Mouse (Mus musculus) liver, postnatal 0 days (tissue): ENCODE measurements around the gene Gm20431. TPM values are rescaled to one million over a fixed set of nuclear protein-coding genes. Genes with fewer than 3 reads are reported as not detected.
A peak's percentile ranks its signal among the peaks of the same experiment; 100 is the strongest.

ENCODE experiments used
- ATAC-seq: fragments of 200-750 bp; cut with Nextera tagmentation; 2 replicates; pipeline ENCODE4 v1.8.0; 2017; ENCODE audit warnings: mild to moderate bottlenecking, moderate library complexity
- DNase-seq: peaks from one replicate; pipeline ENCODE4 v3.0.0-alpha.2; 2016
- H3K27ac ChIP-seq: fragments of 300-500 bp; sonication (generic); 2 replicates; pipeline ENCODE4 v1.5.1; 2014; ENCODE audit warnings: antibody characterized with exemption, moderate library complexity, mild to moderate bottlenecking, low read depth
- H3K27me3 ChIP-seq: fragments of 300-500 bp; sonication (generic); 2 replicates; pipeline ENCODE4 v1.6.1; 2014; ENCODE audit warnings: low read length, control low read depth, mixed read lengths; ENCODE audit not compliant: insufficient read depth
- H3K36me3 ChIP-seq: fragments of 300-500 bp; sonication (generic); replicated peaks from 2 replicates; pipeline ENCODE4 v1.6.1; 2014; ENCODE audit warnings: mild to moderate bottlenecking, control low read depth, low read length, moderate library complexity, mixed read lengths; ENCODE audit not compliant: insufficient read depth
- H3K4me1 ChIP-seq: fragments of 300-500 bp; sonication (generic); 2 replicates; pipeline ENCODE4 v1.6.1; 2014; ENCODE audit warnings: antibody characterized with exemption, mild to moderate bottlenecking, control low read depth; ENCODE audit not compliant: insufficient read depth
- H3K4me2 ChIP-seq: fragments of 300-500 bp; sonication (generic); 2 replicates; pipeline ENCODE4 v1.6.1; 2014; ENCODE audit warnings: low read depth, mild to moderate bottlenecking, low read length, moderate library complexity, mixed read lengths
- H3K4me3 ChIP-seq: fragments of 300-500 bp; sonication (generic); 2 replicates; pipeline ENCODE4 v1.5.1; 2014; ENCODE audit warnings: low read depth, low read length
- H3K9ac ChIP-seq: fragments of 300-500 bp; sonication (generic); replicated peaks from 2 replicates; pipeline ENCODE4 v1.6.1; 2014; ENCODE audit warnings: mild to moderate bottlenecking, moderate library complexity
- H3K9me3 ChIP-seq: fragments of 300-500 bp; sonication (generic); 2 replicates; pipeline ENCODE4 v1.6.1; 2016; ENCODE audit warnings: mild to moderate bottlenecking, control low read depth, low read length, mixed read lengths
- CTCF ChIP-seq: sonication (generic); IDR thresholded peaks from 2 replicates; pipeline ENCODE4 v1.5.1; 2016; ENCODE audit warnings: antibody characterized with exemption, low read depth
- EP300 ChIP-seq: IDR thresholded peaks from 2 replicates; pipeline ENCODE4 v1.6.1; 2016; ENCODE audit warnings: antibody characterized with exemption, low read depth, mild to moderate bottlenecking
- WGBS: fragments of 180-500 bp; shearing (Covaris S2); extraction: QIAGEN DNeasy Blood & Tissue Kit; methylation state at CpG from one replicate; pipeline ENCODE4 v1.1.7; 2014; ENCODE audit not compliant: insufficient replicate concordance; 5-methylcytosine and 5-hydroxymethylcytosine counted together
- polyA plus RNA-seq: library from polyadenylated mRNA; unstranded; fragments of >200 nt; fragmentation: Nextera tagmentation; extraction: Ambion mirVana; gene quantifications from 2 replicates; pipeline ENCODE4 v1.2.1, GENCODE M21; 2015

The Gm20431 gene
- polyA plus RNA-seq, 1 experiment from 2014 or later, result 1.7 TPM

DNA sequence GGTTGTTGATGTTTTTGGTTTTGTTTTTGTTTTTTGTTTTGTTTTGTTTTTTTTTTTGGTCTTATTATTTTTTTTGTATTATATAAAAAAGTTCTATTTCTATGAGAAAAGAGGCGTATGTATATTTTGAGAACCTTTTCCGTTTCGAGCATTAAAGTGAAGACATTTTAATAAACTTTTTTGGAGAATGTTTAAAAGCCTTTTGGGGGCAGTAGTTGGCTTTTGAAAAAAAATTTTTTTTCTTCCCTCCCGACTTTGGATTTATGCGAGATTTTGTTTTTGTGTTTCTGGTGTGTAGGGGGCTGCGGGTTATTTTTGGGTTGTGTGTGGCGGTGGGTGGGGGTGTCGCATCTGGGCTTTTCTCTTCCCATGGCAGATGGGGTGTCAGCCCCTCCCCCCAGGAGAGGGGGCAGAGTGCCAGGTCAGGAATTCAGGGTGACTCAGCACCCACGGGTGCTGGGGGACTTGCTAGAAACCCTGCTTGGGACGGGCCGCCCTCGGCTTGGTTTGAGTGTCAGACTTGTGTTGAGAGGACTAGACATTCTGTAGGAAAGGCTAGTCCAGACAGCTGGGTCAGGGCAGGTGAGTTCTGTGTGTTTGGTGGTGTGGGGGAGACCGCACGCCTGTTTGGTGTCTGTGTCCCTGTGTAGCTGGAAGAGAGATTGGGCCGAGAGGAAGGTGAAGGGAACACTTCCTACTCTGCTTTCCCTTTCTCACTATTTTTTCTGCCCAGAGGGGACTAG is 29.1 kb upstream of the Gm20431 start:
- Histone ChIP-seq H3K27me3 (peaks cover 3% of the 10 kb centered on the region; the same call in 1 of the 2 replicates), H3K4me1 (peaks cover 22% of the 10 kb centered on the region), H3K36me3 (peaks cover 10% of the 10 kb centered on the region; the same call in 1 of the 2 replicates), H3K4me2 (peak overlapping the region; percentile 76), H3K4me3 (peak overlapping the region; percentile 78), H3K9me3 (no peaks in the 10 kb centered on the region), H3K27ac (peak overlapping the region; percentile 99), H3K9ac (peak overlapping the region; percentile 95)
- peak; percentile 57 for DNase-seq
- no peak for ATAC-seq
- 16% methylated on average over 15 of the region's 15 CpGs for WGBS
- TF ChIP-seq EP300 (no peak), CTCF (no peak)

DNA sequence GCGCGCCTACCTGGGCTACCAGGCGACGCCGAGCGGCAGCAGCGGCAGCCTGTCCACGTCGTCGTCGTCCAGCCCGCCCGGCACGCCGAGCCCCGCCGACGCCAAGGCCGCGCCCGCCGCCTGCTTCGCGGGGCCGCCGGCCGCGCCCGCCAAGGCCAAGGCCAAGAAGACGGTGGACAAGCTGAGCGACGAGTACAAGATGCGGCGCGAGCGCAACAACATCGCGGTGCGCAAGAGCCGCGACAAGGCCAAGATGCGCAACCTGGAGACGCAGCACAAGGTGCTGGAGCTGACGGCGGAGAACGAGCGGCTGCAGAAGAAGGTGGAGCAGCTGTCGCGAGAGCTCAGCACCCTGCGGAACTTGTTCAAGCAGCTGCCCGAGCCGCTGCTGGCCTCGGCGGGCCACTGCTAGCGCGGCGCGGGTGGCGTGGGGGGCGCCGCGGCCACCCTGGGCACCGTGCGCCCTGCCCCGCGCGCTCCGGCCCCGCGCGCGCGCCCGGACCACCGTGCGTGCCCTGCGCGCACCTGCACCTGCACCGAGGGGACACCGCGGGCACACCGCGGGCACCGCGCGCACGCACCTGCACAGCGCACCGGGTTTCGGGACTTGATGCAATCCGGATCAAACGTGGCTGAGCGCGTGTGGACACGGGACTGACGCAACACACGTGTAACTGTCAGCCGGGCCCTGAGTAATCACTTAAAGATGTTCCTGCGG is 28.4 kb upstream of the Gm20431 start, which contains the start of gene Tmem189:
Tmem189 (minus strand) TSS at position 322 of the 718 bp plus-strand sequence.
- H3K4me1 ChIP-seq, result peaks cover 22% of the 10 kb centered on the region

DNA sequence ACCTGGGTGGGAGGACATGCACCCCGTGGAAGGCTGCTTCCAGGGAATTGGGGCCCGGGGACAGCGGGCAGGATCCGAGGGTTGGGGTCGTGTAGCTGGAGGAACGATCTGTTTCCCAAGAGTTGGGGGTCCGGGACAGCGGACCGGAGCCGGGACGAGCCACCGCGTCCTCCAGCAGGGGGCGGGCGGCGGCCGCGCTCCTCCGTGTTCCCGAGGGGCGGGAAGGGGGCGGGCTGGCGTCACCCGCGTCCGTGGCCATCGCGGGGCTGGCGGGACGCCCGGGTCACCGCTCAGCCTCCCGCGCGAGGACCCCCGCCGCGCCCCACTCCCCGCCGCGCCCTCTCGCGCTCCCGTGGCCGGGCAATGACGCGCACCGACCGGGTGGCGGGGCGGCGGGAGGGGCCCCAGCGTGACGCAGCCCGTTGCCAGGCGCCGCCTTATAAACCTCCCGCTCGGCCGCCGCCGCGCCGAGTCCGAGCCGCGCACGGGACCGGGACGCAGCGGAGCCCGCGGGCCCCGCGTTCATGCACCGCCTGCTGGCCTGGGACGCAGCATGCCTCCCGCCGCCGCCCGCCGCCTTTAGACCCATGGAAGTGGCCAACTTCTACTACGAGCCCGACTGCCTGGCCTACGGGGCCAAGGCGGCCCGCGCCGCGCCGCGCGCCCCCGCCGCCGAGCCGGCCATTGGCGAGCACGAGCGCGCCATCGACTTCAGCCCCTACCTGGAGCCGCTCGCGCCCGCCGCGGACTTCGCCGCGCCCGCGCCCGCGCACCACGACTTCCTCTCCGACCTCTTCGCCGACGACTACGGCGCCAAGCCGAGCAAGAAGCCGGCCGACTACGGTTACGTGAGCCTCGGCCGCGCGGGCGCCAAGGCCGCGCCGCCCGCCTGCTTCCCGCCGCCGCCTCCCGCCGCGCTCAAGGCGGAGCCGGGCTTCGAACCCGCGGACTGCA is 27.5 kb upstream of the Gm20431 start, which contains the start of gene Cebpb:
Cebpb (plus strand) TSS at position 418 of the 954 bp plus-strand sequence.
- H3K4me3 ChIP-seq, result peak within 1 kb of the TSS; percentile 78
- H3K36me3 ChIP-seq, result peaks cover 10% of the 10 kb centered on the region; the same call in 1 of the 2 replicates
- TF ChIP-seq EP300 (no peak), CTCF (peak; percentile 73)
- H3K27me3 ChIP-seq, result peaks cover 3% of the 10 kb centered on the region; the same call in 1 of the 2 replicates
- peak within 1 kb of the TSS; percentile 76 for H3K4me2 ChIP-seq
- ATAC-seq (peak; percentile 68), DNase-seq (peak; percentile 87)
- peaks cover 22% of the 10 kb centered on the region for H3K4me1 ChIP-seq
- under 1% methylated on average over 68 of the region's 147 CpGs for WGBS
- H3K27ac ChIP-seq, result peak within 1 kb of the TSS; percentile 99
- H3K9ac ChIP-seq, result peak within 1 kb of the TSS; percentile 95
- H3K9me3 ChIP-seq, result no peaks in the 10 kb centered on the region

More for the DNA sequence above, 28.4 kb upstream of the Gm20431 start, which contains the start of gene Tmem189:
- peak within 1 kb of the TSS; percentile 76 for H3K4me2 ChIP-seq
- peak within 1 kb of the TSS; percentile 99 for H3K27ac ChIP-seq
- peaks cover 3% of the 10 kb centered on the region; the same call in 1 of the 2 replicates for H3K27me3 ChIP-seq
- DNase-seq, result peak; percentile 79
- no peaks in the 10 kb centered on the region for H3K9me3 ChIP-seq
- ATAC-seq, result peak; percentile 22
- H3K9ac ChIP-seq, result peak within 1 kb of the TSS; percentile 95
- H3K4me3 ChIP-seq, result peak within 1 kb of the TSS; percentile 78
- TF ChIP-seq EP300 (no peak), CTCF (no peak)
- peaks cover 10% of the 10 kb centered on the region; the same call in 1 of the 2 replicates for H3K36me3 ChIP-seq
- under 1% methylated on average over 75 of the region's 99 CpGs for WGBS

DNA sequence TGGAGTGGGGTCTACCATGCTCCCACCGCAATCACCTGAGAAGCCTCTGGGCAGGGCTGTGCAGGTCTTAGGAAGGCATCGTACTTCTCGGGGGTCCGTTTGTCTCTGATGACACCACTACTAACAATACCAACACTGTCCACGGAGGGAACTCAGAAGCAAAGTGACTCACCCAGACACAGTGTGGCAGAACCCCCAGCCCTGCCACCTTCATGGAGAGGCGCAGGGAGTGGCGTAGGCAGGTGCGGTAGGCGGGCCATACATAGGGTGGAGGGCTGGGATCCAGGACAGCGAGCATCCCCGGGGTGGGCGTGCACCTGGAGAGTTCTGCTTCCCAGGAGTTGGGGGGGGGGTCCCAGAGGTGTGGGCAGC is 26.8 kb upstream of the Gm20431 start:
- Histone ChIP-seq H3K4me1 (peaks cover 22% of the 10 kb centered on the region), H3K4me2 (peak overlapping the region; percentile 76), H3K4me3 (peak overlapping the region; percentile 78), H3K9me3 (no peaks in the 10 kb centered on the region), H3K27ac (peak overlapping the region; percentile 99), H3K36me3 (peaks cover 10% of the 10 kb centered on the region; the same call in 1 of the 2 replicates), H3K9ac (peak overlapping the region; percentile 95), H3K27me3 (peaks cover 3% of the 10 kb centered on the region; the same call in 1 of the 2 replicates)
- 40% methylated on average over 12 of the region's 12 CpGs for WGBS
- peak; percentile 66 for ATAC-seq
- DNase-seq, result peak; percentile 70
- TF ChIP-seq CTCF (no peak), EP300 (no peak)

DNA sequence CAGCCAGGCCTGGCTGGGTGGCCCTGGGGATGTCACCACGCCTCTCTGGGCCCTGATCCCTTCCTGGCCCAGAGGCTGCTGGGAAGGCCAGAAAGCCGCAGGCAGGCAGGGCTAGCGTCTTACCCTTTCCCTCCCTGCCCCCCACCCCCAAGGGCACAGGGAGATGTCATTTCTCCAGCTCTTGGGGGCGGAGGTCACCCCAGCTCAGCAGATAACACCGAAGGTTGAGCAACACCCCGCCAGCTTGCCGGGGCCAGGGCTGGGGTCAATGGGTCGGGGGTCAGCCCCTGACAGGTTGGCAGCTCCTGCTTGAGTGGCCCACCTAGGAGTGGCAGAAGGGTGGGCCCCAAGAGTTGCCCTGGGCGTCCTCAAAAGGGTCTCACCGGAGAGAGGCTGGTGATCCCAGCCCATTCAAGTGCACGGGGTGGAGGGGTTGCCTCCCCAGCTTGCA is 26.4 kb upstream of the Gm20431 start:
- peak overlapping the region; percentile 95 for H3K9ac ChIP-seq
- peak overlapping the region; percentile 76 for H3K4me2 ChIP-seq
- peak; percentile 82 for DNase-seq
- H3K27ac ChIP-seq, result peak overlapping the region; percentile 99
- 28% methylated on average over 11 of the region's 11 CpGs for WGBS
- peaks cover 22% of the 10 kb centered on the region for H3K4me1 ChIP-seq
- H3K9me3 ChIP-seq, result no peaks in the 10 kb centered on the region
- H3K27me3 ChIP-seq, result peaks cover 3% of the 10 kb centered on the region; the same call in 1 of the 2 replicates
- peak; percentile 49 for ATAC-seq
- H3K36me3 ChIP-seq, result peaks cover 10% of the 10 kb centered on the region; the same call in 1 of the 2 replicates
- TF ChIP-seq CTCF, result no peak
- TF ChIP-seq EP300, result peak; percentile 73; the same call in 1 of the 2 replicates
- peak overlapping the region; percentile 78; the same call in 1 of the 2 replicates for H3K4me3 ChIP-seq
